Mouse (Mus musculus) ES-Bruce4 (cell line): ENCODE measurements around the gene Nol10.

Source experiments
- CTCF ChIP-seq: IDR thresholded peaks from one replicate; pipeline ENCODE4 v1.8.1; 2011; ENCODE audit warnings: low read depth, low read length
- EP300 ChIP-seq: IDR thresholded peaks from 2 replicates; pipeline ENCODE4 v1.6.1; 2011; ENCODE audit warnings: low read depth, low read length; ENCODE audit not compliant: insufficient read depth
- POLR2A ChIP-seq: IDR thresholded peaks from one replicate; pipeline ENCODE4 v1.8.1; 2011; ENCODE audit warnings: low read length; ENCODE audit not compliant: insufficient read depth

DNA sequence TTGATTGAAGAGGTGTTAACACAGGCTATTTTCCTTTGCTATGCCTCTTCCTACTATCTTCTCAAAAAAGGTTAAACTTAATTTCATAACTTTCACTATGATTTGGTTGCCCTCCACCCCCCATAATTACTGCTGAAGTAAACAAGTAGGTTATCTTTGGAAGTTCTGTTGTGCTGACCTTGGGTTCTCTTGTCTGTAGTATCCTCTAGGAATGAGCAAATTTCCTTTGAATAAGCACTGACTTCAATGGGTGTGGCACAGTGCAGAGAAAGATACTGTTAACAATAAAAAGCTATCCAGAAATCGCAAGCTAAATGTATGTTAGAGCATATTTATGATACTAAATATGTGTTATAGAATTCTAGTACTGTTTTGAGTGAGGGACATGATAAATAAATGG, 53.2 kb downstream of the Nol10 start:
- TF ChIP-seq CTCF (no peak), POLR2A (no peak), EP300 (no peak)
